Mouse (Mus musculus): ENCODE measurements around the gene Selenom.

Selenom gene

GRCm38 (mm10) chr11:3549791-3550190, 35.3 kb downstream of the Selenom start:
- DNase-seq (ENCODE audit: low spot score), result no peak

GRCm38 (mm10) chr11:3554976-3555375, 40.5 kb downstream of the Selenom start:
- DNase-seq (ENCODE audit: low spot score), result no peak

GRCm38 (mm10) chr11:3557852-3558251, 43.4 kb downstream of the Selenom start:
- no peak for DNase-seq (ENCODE audit: low spot score)

- no peak for DNase-seq (ENCODE audit: low spot score)
Measured at GRCm38 (mm10) chr11:3560202-3560601, 45.7 kb downstream of the Selenom start.

GRCm38 (mm10) chr11:3563853-3564252, 49.4 kb downstream of the Selenom start:
- no peak for DNase-seq (ENCODE audit: low spot score)

GRCm38 (mm10) chr11:3564451-3564850, 50.0 kb downstream of the Selenom start:
- DNase-seq (ENCODE audit: low spot score), result no peak

- no peak for DNase-seq (ENCODE audit: low spot score)
Measured at GRCm38 (mm10) chr11:3566018-3566417, 51.5 kb downstream of the Selenom start.

Data from left cerebral cortex, adult 11 months (tissue).